Mouse (Mus musculus): ENCODE measurements around the gene Ccr8. TPM values are rescaled to one million over a fixed set of nuclear protein-coding genes. Genes with fewer than 3 reads are reported as not detected.

The Ccr8 gene
- 0.23 TPM in 2 replicates for polyA plus RNA-seq (2015; fragmentation: Nextera tagmentation; extraction: Ambion mirVana)

- Histone ChIP-seq H3K9ac (replicated peaks; ENCODE audit: low read depth) (no peak within 1 kb of the TSS), H3K27me3 (replicated peaks; ENCODE audit: insufficient read depth, low read length) (no peaks in the 10 kb centered on the region), H3K27ac (ENCODE audit: low read length) (no peak within 1 kb of the TSS), H3K36me3 (ENCODE audit: insufficient read depth, low read length) (no peaks in the 10 kb centered on the region), H3K4me2 (replicated peaks; ENCODE audit: low read depth, low read length) (no peak within 1 kb of the TSS), H3K9me3 (ENCODE audit: low read length) (no peaks in the 10 kb centered on the region), H3K4me3 (ENCODE audit: low read depth, low read length) (no peak within 1 kb of the TSS), H3K4me1 (ENCODE audit: insufficient read depth, low read depth, low read length) (no peaks in the 10 kb centered on the region)
- WGBS: 65% methylated on average over 5 of the region's 5 CpGs
- ATAC-seq (no peak), DNase-seq (ENCODE audit: low spot score) (no peak)
- TF ChIP-seq CTCF (IDR thresholded peaks at IDR 0.05) (no peak), EP300 (IDR thresholded peaks at IDR 0.05) (no peak)
Observed at GRCm38 (mm10) chr9:120091696-120092238, at the start of gene Ccr8. TSS of gene Ccr8 (plus strand) at chr9:120092114.

- Histone ChIP-seq H3K9me3 (ENCODE audit: low read length) (no peaks in the 10 kb centered on the region), H3K4me2 (replicated peaks; ENCODE audit: low read depth, low read length) (no peak overlapping the region), H3K27ac (ENCODE audit: low read length) (no peak overlapping the region), H3K4me3 (ENCODE audit: low read depth, low read length) (no peak overlapping the region), H3K36me3 (ENCODE audit: insufficient read depth, low read length) (no peaks in the 10 kb centered on the region), H3K27me3 (replicated peaks; ENCODE audit: insufficient read depth, low read length) (no peaks in the 10 kb centered on the region), H3K4me1 (ENCODE audit: insufficient read depth, low read depth, low read length) (no peaks in the 10 kb centered on the region), H3K9ac (replicated peaks; ENCODE audit: low read depth) (no peak overlapping the region)
- WGBS: 68% methylated on average over 7 of the region's 7 CpGs
- DNase-seq (ENCODE audit: low spot score) (peak; percentile 24), ATAC-seq (0 out of 2 replicates have a peak, but pooled peaks have one; percentile 14)
- TF ChIP-seq EP300 (IDR thresholded peaks at IDR 0.05) (no peak), CTCF (IDR thresholded peaks at IDR 0.05) (no peak)
Observed at GRCm38 (mm10) chr9:120043115-120043514, 48.8 kb upstream of the Ccr8 start.

DNA sequence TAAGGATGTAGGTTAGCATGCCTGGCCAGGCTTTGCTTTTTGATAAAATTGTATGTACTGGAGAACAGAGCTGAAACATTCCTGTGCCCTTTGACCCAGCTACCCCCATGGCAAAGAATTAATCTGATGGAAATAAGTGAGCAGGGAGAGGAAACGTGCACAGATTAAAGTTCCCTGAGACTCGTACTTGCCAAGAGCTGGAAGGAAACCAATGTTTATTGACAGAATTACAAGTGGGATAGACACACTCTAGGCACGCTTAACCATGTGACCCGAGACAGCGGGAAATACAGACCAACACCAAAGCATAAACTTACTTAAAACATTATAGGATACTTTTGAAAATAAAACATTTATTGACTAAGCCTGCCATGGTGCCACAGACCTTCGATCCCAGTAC is 43.4 kb upstream of the Ccr8 start:
- Histone ChIP-seq H3K4me2 (replicated peaks; ENCODE audit: low read depth, low read length) (no peak overlapping the region), H3K4me1 (ENCODE audit: insufficient read depth, low read depth, low read length) (no peaks in the 10 kb centered on the region), H3K27me3 (replicated peaks; ENCODE audit: insufficient read depth, low read length) (no peaks in the 10 kb centered on the region), H3K9ac (replicated peaks; ENCODE audit: low read depth) (no peak overlapping the region), H3K27ac (ENCODE audit: low read length) (no peak overlapping the region), H3K4me3 (ENCODE audit: low read depth, low read length) (no peak overlapping the region), H3K36me3 (ENCODE audit: insufficient read depth, low read length) (no peaks in the 10 kb centered on the region), H3K9me3 (ENCODE audit: low read length) (no peaks in the 10 kb centered on the region)
- ATAC-seq (no peak), DNase-seq (ENCODE audit: low spot score) (no peak)
- 39% methylated on average over 6 of the region's 6 CpGs for WGBS
- TF ChIP-seq EP300 (IDR thresholded peaks at IDR 0.05) (no peak), CTCF (IDR thresholded peaks at IDR 0.05) (no peak)

GRCm38 (mm10) chr9:120049407-120049806 is 42.5 kb upstream of the Ccr8 start:
- no peak overlapping the region for H3K27ac ChIP-seq (ENCODE audit: low read length)
- no peaks in the 10 kb centered on the region for H3K36me3 ChIP-seq (ENCODE audit: insufficient read depth, low read length)
- no peak for TF ChIP-seq CTCF (IDR thresholded peaks at IDR 0.05)
- TF ChIP-seq EP300 (IDR thresholded peaks at IDR 0.05): no peak
- H3K9me3 ChIP-seq (ENCODE audit: low read length): no peaks in the 10 kb centered on the region
- H3K27me3 ChIP-seq (replicated peaks; ENCODE audit: insufficient read depth, low read length): no peaks in the 10 kb centered on the region
- DNase-seq (ENCODE audit: low spot score) (peak; percentile 33), ATAC-seq (peak; percentile 46; the same call in 1 of the 2 replicates)
- H3K9ac ChIP-seq (replicated peaks; ENCODE audit: low read depth): no peak overlapping the region
- H3K4me2 ChIP-seq (replicated peaks; ENCODE audit: low read depth, low read length): no peak overlapping the region
- no peak overlapping the region for H3K4me3 ChIP-seq (ENCODE audit: low read depth, low read length)
- 32% methylated on average over 3 of the region's 3 CpGs for WGBS
- no peaks in the 10 kb centered on the region for H3K4me1 ChIP-seq (ENCODE audit: insufficient read depth, low read depth, low read length)

DNA sequence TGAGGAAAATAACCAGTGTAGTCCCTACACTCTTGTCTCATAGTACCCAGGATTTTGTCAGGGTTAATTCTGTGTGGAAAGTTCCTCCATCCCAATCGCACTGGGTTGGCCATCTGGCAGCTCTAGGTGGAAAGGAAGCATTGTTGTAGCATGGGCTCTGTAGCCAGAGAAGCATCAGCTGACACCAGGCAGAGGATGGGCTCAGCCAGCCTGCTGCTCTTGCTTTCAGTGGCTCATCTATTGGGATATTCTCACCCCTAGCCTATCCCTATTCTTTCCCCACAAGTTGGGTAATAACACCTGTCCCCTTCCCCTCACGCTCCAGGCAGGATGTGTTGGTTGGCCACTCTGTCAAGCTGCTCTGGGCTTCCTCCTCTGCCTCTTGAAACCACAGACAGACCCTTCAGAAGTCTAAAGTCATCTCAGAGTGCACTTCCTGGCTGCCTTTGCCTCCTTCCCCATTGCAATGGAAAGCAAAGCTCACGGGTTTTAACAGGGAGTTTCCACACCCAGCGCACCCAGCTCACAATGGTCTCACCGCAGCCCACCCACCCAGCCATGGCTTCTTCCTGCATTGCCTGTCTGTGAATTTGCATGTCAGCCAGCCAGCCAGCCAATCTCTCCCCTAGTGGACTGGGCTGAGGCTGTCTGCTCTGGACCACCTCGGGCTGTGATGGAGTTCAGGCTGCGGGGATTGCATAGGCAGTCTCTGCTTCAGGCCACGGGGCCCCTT is 37.2 kb upstream of the Ccr8 start:
- Histone ChIP-seq H3K27ac (ENCODE audit: low read length) (no peak overlapping the region), H3K4me1 (ENCODE audit: insufficient read depth, low read depth, low read length) (no peaks in the 10 kb centered on the region), H3K4me2 (replicated peaks; ENCODE audit: low read depth, low read length) (no peak overlapping the region), H3K27me3 (replicated peaks; ENCODE audit: insufficient read depth, low read length) (no peaks in the 10 kb centered on the region), H3K9ac (replicated peaks; ENCODE audit: low read depth) (no peak overlapping the region), H3K36me3 (ENCODE audit: insufficient read depth, low read length) (no peaks in the 10 kb centered on the region), H3K9me3 (ENCODE audit: low read length) (no peaks in the 10 kb centered on the region), H3K4me3 (ENCODE audit: low read depth, low read length) (no peak overlapping the region)
- WGBS: 51% methylated on average over 8 of the region's 8 CpGs
- TF ChIP-seq EP300 (IDR thresholded peaks at IDR 0.05) (no peak), CTCF (IDR thresholded peaks at IDR 0.05) (no peak)
- DNase-seq (ENCODE audit: low spot score) (peak; percentile 23), ATAC-seq (peak; percentile 5; the same call in 1 of the 2 replicates)

GRCm38 (mm10) chr9:120056201-120056600 is 35.7 kb upstream of the Ccr8 start:
- Histone ChIP-seq H3K4me2 (replicated peaks; ENCODE audit: low read depth, low read length) (no peak overlapping the region), H3K27ac (ENCODE audit: low read length) (no peak overlapping the region), H3K9ac (replicated peaks; ENCODE audit: low read depth) (no peak overlapping the region), H3K4me3 (ENCODE audit: low read depth, low read length) (no peak overlapping the region), H3K9me3 (ENCODE audit: low read length) (no peaks in the 10 kb centered on the region), H3K36me3 (ENCODE audit: insufficient read depth, low read length) (no peaks in the 10 kb centered on the region), H3K27me3 (replicated peaks; ENCODE audit: insufficient read depth, low read length) (no peaks in the 10 kb centered on the region), H3K4me1 (ENCODE audit: insufficient read depth, low read depth, low read length) (no peaks in the 10 kb centered on the region)
- no peak for ATAC-seq
- 64% methylated on average over 9 of the region's 9 CpGs for WGBS
- DNase-seq (ENCODE audit: low spot score): no peak
- no peak for TF ChIP-seq EP300 (IDR thresholded peaks at IDR 0.05)
- TF ChIP-seq CTCF (IDR thresholded peaks at IDR 0.05): no peak

All from lung, postnatal 0 days (tissue).